Mouse (Mus musculus): ENCODE measurements around the gene Mtx1. TPM values are rescaled to one million over a fixed set of nuclear protein-coding genes. Genes with fewer than 3 reads are reported as not detected.

Gene Mtx1
- polyA plus RNA-seq (2017; shearing (Covaris generic)) = 100 to 1,000 TPM; 121 to 126 TPM

DNA sequence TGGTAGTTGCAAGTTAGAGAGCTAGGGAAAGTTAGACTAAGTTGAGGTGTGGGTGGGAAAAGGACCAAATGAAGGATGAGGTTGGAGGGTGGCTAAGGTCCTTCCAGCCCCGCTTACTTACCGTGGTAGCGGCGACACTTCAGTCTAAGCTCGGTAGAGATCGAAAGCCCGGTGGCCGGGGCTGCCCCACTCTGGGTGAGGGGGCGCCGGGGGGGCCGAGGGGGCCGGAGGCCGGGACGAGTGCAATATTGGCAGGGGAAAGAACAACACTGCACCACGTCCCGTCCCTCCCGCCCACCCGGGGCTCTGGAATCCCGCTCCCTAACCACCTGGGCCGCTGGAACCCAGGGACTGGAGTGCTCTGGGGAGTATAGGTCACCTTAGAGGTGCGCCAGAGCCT is at the start of gene Mtx1:
Gene Mtx1 (minus strand): TSS at position 189 of the 400 bp plus-strand sequence.

DNA sequence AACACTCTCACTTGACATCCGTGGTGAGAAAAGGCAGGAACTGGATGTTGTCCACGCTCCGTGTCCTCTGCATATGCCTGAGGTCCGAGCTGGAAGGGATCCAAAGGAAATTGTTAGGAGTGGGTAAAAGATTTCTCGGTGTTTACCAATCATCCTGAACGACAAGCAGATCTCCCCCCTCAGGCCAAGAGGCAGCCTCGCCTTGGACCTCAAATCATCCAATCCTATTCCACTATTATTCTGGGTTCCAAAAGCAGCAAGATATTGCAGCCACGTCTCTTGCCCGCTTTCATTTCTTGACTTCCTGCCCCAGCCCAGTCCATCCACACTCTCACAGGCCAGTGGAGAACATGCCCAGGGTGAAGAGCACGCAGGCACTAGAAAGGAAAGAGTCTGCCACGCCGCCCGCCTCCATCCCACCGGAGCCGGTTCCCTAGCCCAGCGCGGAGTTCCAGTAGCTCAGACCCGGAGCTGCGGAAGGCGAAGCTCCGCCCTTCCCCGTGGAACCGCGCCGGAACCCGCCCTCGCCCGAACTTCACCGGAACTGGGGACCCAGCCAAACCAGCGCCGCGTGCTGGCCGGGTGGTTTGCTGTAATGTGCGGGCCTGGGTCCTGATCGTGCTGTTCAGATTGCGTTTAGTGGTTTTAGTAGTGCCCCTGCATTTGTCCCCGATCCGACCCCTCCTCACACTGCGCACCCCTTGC is 43.3 kb upstream of the Mtx1 start, which contains the start of gene Slc50a1:
Gene Slc50a1 (minus strand): TSS at position 520 of the 705 bp plus-strand sequence.

DNA sequence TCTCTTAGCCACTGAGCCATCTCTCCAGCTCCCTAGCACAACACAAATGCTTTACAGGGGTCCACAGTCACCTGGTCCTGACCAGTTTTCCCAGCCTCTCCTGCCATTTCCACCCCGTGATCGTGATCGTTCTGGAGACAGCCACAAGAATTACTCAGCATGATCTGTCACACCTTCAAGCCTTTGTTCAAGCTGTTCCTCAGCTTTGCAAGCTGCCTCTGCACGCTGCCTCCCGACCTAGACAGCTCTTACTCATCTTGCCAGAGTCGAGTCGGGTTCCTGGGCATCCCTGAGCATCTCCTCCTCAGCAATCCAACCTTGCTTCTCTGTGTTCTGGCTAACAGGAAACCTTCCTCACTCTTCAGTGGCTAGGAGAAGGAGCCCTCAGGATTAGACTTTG is 32.2 kb upstream of the Mtx1 start, which contains the start of gene Dpm3:
Gene Dpm3 (plus strand): TSS at position 283 of the 400 bp plus-strand sequence.

DNA sequence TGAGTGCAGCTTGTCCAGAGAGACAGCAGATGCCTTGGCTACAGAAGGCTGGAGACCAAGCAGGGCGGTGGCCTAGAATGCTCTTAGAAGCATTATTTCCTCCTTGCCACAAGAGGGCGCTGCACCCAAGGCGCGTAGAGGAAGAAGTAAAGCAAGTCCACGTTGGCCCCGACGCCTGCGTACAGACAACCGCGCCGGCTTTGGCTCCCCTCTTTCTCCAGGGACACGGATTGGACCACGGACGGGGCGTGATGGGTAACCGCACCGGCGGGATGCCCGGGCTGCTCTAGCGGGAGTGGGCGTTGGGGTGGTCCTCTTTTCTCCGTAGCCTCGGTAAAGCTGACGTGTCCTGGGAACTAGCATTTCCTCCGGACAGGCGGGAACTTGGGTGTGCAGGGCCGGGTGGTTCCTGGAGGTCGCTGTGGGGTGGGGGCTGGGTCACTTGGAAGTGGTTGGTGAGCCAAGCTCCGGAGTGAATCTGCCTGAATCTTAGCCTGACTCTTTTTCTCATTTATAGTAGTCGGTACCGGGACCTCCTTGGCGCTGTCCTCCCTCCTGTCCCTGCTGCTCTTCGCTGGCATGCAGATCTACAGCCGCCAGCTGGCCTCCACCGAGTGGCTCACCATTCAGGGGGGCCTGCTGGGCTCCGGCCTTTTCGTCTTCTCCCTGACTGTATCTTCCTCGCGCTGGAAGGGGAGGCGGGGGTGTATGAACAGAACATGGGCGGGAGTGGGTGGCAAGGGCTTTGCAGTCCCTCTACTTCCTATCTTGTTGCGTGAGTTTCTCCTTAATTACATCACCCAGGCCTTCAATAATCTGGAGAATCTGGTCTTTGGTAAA is 19.6 kb upstream of the Mtx1 start, which contains the start of gene Trim46:
Gene Trim46 (minus strand): TSS at position 49 of the 840 bp plus-strand sequence.

DNA sequence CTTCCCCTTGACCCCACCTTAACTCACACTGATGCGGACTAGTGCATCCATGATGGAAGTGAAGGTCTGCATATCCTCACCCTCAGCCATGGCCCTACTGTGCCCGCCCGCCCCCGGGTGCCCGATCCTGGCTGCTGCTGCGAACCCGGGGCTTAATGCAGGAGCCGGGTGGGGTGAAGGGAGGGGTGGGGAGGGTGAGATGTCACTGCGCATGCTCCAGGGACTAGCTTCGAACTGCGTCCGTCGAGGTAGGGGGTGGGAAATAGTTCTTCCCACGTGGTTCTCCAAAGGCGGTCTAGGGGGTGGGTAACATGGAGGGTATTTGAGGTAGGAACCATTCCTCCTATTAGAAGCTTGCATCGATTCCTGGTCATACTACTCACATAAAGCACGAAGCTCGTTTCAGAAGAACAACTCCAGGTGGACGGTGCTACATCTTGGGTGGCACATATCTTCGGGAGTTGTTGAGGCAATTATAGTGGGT is 18.8 kb upstream of the Mtx1 start, which contains the start of gene Krtcap2:
Gene Krtcap2 (plus strand): TSS at position 279 of the 484 bp plus-strand sequence.

DNA sequence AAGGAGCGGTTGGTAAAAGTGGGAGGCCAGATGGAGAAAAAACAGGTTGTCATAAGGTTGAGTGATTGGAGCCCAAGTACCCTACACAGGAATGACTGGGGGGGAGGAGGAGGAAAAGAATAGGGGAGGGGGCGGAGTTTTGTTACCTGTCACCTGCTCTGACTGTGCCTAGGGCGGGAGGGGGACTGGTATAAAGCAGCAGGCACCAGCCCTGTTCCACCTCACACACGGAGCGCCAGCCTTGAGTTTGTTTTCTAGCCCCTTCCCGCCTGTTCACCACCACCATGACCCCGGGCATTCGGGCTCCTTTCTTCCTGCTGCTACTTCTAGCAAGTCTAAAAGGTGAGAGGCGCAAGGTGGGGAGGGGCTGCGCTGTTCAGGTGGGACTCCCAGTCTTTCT is 1.9 kb upstream of the Mtx1 start, which contains the start of gene Muc1:
Gene Muc1 (plus strand): TSS at position 222 of the 400 bp plus-strand sequence.

DNA sequence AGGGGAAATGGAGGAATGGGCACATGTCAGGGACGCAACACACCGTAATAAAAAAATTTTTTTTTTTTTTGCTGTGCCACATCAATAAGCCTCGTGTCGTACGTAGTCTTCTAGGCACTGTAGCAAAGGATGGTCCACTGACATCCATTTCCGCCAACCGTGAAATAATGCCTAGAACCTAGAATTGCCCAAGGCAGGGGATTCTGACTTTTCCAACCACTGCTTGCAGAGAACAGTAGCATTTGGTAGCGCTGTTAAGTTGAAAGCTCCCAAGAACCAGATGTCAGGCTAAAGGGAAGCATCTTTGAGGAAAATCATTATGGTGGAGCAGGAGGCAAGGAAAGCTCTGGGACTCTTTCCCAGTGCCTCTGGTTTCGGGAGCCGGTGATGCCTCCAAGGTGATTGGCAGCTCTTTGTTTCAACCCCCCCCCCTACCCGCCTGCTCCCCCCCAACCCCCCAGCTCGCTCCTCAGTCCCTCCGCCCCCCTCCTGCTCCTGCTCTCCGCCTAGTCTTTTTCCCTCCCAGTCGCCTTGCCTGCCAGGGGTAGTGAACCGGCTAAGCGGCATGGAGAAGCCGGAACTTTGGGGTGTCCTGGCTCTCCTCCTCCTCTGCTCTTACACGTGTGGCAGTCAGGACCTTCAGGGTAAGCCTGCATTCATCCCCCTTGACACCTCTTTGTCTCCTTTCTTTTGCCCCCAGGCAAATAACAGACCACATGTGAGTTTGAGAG is 12.0 kb downstream of the Mtx1 start, which contains the start of gene Thbs3:
Gene Thbs3 (plus strand): TSS at position 500 of the 731 bp plus-strand sequence.

DNA sequence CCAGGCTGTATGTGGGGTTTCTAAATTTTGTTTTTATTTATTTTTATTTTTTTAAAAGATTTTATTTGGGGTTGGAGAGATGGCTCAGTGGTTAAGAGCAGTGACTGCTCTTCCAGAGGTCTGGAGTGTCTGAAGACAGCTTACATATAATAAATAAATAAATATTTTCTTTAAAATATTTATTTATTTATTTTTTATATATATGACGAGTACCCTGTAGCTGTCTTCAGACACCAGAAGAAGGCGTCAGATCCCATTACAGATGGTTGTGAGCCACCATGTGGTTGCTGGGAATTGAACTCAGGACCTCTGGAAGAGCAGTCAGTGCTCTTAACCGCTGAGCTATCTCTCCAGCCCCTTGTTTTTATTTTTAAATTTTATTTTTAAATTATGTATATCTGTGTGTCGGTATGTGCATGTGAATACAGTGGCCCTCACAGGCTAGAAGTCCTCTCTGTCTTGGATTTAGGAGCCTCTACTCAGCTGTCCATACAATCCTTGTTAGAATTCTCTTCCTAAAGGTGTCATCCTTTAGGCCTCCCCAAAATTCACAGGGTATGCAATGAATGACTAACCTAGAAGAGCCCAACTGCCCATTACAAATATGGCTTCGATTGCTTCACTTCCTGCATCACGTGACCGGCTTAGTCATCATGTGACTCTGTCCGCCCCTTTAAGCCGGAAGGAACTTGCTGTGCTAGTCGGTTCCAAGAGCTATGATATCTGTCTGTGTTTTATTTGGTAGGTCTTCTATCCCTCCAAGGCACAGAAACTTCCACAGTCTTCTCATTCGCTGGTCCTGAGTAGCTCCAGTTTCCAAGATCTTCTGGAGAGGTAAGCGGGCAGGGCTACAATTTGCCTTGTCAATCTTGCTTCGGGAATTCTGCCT is 24.4 kb downstream of the Mtx1 start, which contains the start of gene Gba:
Gene Gba (plus strand): TSS at position 676 of the 889 bp plus-strand sequence.

DNA sequence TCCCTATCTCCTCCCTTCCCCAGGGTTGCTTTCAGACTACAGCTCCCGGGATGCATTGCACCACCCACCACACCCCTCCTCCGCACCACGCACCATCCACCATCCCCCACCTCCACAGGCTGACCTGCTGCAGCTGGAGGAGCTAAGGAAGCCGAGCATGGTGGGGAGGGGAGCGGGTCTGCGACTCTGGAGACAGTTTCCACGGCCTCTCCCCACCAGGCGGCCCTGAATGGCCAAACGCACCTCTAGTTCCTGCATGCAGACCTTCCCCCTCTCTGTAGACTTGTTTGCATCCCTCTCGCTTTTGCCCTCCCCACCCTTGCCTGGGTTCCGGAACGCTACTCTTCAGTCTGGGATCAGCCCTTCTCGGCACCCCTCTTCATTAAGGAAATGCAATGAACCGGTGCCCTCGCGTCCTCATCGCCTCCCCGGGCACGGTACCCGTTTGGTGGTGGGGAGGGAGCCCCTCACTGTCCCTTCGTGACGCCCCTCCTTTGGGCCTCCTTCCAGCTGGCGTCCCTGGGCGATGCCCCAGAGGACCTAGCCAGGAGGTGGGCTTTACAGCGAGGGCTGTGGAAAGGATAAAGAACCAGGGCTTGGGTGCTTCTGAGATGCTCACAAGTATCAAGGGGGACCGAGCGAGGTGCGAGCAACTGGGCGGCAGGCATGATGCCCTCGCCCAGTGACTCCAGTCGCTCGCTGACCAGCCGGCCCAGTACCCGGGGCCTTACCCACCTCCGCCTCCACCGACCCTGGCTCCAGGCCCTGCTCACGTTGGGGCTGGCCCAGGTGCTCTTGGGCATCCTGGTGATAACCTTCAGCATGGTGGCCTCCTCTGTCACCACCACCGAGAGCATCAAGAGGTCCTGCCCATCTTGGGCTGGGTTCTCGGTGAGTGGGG is 43.6 kb downstream of the Mtx1 start, which contains the start of gene Fam189b:
Gene Fam189b (plus strand): TSS at position 86 of the 901 bp plus-strand sequence.

DNA sequence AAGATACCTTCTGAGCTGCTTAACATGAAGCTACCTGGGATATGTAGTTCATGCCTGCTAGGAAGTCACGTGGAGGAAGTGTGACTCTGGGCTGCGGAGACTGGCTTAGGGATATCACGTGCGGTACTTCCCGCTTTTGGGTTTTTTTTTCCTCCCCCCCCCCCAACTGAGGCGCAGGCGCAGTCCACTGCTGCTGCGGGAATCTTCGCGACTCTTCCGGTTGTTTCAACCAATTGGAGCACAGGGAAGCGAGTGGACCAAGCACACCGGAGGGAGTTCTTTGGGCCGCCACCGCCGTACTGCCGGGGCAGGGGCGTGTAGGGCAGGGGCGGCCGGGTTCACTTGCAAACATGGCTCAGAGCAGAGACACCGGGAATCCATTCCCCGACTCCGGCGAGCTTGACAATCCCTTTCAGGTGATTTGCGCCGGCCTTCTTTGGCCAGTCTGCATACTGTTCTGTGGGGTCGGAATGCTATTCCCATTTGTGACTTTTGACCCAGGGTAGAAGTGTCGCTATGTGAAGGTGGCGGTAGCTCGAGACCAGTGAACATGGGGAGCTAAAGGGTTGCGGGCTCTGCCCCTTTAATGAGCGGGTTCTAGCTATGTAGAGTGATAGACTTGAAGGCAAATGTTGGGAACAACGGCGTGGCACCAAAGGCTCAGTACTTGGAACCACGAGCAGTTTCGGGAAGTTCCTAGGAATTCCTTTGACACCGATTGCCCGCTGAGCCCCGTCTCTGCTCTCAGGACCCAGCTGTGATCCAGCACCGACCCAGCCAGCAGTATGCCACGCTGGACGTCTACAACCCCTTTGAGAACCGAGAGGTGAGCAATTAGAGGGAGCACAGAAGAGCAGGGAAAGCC is 49.4 kb downstream of the Mtx1 start, which contains the start of gene Scamp3:
Gene Scamp3 (plus strand): TSS at position 232 of the 865 bp plus-strand sequence.

DNA sequence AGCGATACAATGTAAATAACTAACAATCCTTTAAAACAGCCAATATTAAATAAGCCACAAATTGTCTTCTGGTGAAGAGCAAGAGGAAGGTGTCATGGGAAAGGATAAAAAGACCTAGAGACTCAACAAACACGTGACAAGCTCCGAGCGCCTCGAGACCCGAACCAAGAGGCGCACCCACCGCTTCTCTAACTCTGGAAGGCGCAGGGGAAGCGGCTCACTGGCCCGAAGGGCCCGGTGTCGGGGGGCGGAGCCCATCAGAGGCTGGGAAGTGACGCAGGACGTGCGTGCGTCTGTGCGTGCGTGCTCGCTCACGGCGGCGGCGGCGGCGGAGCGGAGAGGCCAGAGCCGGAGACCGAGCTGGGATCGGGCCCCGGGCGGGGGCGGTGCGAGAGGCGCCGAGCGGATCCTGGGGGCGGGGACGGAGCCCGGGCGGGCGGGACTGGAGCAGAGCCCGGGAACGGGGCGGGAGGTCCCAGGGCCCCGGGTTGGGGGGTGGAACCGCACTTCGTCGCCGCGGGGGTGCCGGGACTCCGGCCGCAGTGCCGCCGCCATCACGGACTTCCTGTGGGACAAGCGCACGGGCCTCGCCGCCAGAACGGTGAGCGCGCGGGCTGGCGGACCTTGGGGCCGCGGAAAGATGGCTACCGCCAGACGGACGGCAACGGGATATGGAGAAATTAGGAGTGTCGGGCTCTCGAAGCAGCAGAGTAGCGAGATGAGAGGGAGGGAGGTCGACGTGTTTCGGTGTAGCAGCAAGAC is 62.2 kb downstream of the Mtx1 start, which contains the start of gene Clk2:
Gene Clk2 (plus strand): TSS at position 290 of the 762 bp plus-strand sequence.

DNA sequence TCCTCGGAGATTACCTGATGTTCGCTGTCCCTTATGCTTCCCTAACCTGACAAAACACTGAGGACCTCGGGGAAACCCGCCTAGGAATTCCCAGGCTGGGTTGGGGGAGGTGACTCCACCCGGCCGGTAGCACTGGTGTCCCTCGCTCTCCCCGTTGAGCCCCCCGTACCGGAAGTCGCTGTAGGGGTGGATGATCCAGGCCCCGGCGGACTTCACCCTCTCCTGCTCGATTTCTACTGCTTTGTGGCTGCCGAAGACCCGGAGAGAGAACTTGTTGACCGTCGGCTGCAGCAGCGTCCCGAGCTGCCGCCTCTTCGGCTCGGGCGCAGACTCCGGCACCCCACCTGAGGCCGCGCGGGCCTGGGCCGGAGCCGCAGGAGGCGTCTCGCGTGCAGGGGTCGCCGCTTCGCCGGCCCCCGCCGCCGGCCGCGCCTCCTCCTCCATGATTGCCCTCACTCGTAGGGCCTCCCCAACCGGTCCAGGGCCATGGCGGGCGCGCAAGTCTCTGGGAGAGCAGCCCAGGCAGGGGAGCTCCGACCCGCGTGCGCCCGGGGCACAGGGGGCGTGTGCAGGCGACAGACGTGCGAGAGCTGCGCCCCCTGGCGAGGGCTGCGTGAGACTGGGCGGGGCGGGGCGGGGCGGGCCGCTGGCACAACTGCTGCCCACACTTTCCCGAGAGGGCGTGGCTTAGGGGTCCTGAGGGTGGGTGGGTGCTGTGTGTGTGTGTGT is 67.1 kb downstream of the Mtx1 start, which contains the start of gene Hcn3:
Gene Hcn3 (minus strand): TSS at position 581 of the 729 bp plus-strand sequence.

Other genes starting within 250 kb of the Mtx1 start
- 10 to 100 TPM; 41.8 to 47.3 TPM for gene Rusc1, start 133.8 kb downstream of the Mtx1 start, polyA plus RNA-seq (2017; shearing (Covaris generic))
- under 1 TPM in 1 of 2 experiments, not detected in 1; 0.23 TPM for gene Gm43738, start 126.0 kb downstream of the Mtx1 start, polyA plus RNA-seq (2017; shearing (Covaris generic))
- 100 to 1,000 TPM in 1 of 2 experiments, 10 to 100 TPM in 1; 59.8 to 110 TPM for gene Fdps, start 125.1 kb downstream of the Mtx1 start, polyA plus RNA-seq (2017; shearing (Covaris generic))
- 1 to 10 TPM in 1 of 2 experiments, not detected in 1; 1.8 TPM for gene Pklr, start 90.9 kb downstream of the Mtx1 start, polyA plus RNA-seq (2017; shearing (Covaris generic))
- gene Hcn3, start 66.9 kb downstream of the Mtx1 start, polyA plus RNA-seq (2017; shearing (Covaris generic)) = 1 to 10 TPM in 1 of 2 experiments, under 1 TPM in 1; 0.76 to 2.1 TPM
- 100 to 1,000 TPM; 115 to 129 TPM for gene Clk2, start 62.3 kb downstream of the Mtx1 start, polyA plus RNA-seq (2017; shearing (Covaris generic))
- 100 to 1,000 TPM; 257 to 293 TPM for gene Scamp3, start 49.6 kb downstream of the Mtx1 start, polyA plus RNA-seq (2017; shearing (Covaris generic))
- gene Fam189b, start 43.9 kb downstream of the Mtx1 start, polyA plus RNA-seq (2017; shearing (Covaris generic)) = 100 to 1,000 TPM; 204 to 228 TPM
- gene Gba, start 24.2 kb downstream of the Mtx1 start, polyA plus RNA-seq (2017; shearing (Covaris generic)) = 100 to 1,000 TPM; 120 to 135 TPM
- 1 to 10 TPM in 1 of 2 experiments, under 1 TPM in 1; 0.88 to 1.6 TPM for gene Thbs3, start 11.9 kb downstream of the Mtx1 start, polyA plus RNA-seq (2017; shearing (Covaris generic))
- 1 to 10 TPM in 1 of 2 experiments, not detected in 1; 1.2 TPM for gene Muc1, start 2.0 kb upstream of the Mtx1 start, polyA plus RNA-seq (2017; shearing (Covaris generic))
- gene Krtcap2, start 18.9 kb upstream of the Mtx1 start, polyA plus RNA-seq (2017; shearing (Covaris generic)) = 100 to 1,000 TPM; 235 to 244 TPM
- gene Trim46, start 19.2 kb upstream of the Mtx1 start, polyA plus RNA-seq (2017; shearing (Covaris generic)) = 1 to 10 TPM; 3.0 to 3.5 TPM
- gene Dpm3, start 32.3 kb upstream of the Mtx1 start, polyA plus RNA-seq (2017; shearing (Covaris generic)) = 10 to 100 TPM; 84.5 to 92.4 TPM
- gene Slc50a1, start 43.5 kb upstream of the Mtx1 start, polyA plus RNA-seq (2017; shearing (Covaris generic)) = 100 to 1,000 TPM; 239 to 241 TPM
- gene Efna1, start 54.1 kb upstream of the Mtx1 start, polyA plus RNA-seq (2017; shearing (Covaris generic)) = not detected
- gene Efna3, start 95.9 kb upstream of the Mtx1 start, polyA plus RNA-seq (2017; shearing (Covaris generic)) = under 1 TPM in 1 of 2 experiments, not detected in 1; 0.49 TPM
- under 1 TPM; 0.42 to 0.82 TPM for gene Efna4, start 110.9 kb upstream of the Mtx1 start, polyA plus RNA-seq (2017; shearing (Covaris generic))
- gene Adam15, start 122.9 kb upstream of the Mtx1 start, polyA plus RNA-seq (2017; shearing (Covaris generic)) = 10 to 100 TPM; 24.1 to 31.4 TPM
- gene Dcst2, start 134.9 kb upstream of the Mtx1 start, polyA plus RNA-seq (2017; shearing (Covaris generic)) = under 1 TPM; 0.27 to 0.37 TPM
- gene Dcst1, start 138.2 kb upstream of the Mtx1 start, polyA plus RNA-seq (2017; shearing (Covaris generic)) = under 1 TPM; 0.32 to 0.40 TPM
- 10 to 100 TPM; 45.3 to 49.2 TPM for gene Zbtb7b, start 167.7 kb upstream of the Mtx1 start, polyA plus RNA-seq (2017; shearing (Covaris generic))
- 1 to 10 TPM in 1 of 2 experiments, not detected in 1; 1.8 TPM for gene Lenep, start 175.7 kb upstream of the Mtx1 start, polyA plus RNA-seq (2017; shearing (Covaris generic))
- gene Flad1, start 184.8 kb upstream of the Mtx1 start, polyA plus RNA-seq (2017; shearing (Covaris generic)) = 10 to 100 TPM; 54.6 to 58.7 TPM
- 10 to 100 TPM; 13.5 to 16.3 TPM for gene Cks1b, start 191.3 kb upstream of the Mtx1 start, polyA plus RNA-seq (2017; shearing (Covaris generic))
- gene Shc1, start 191.4 kb upstream of the Mtx1 start, polyA plus RNA-seq (2017; shearing (Covaris generic)) = 10 to 100 TPM; 69.6 to 83.1 TPM
- 10 to 100 TPM; 76.0 to 78.7 TPM for gene Pygo2, start 203.1 kb upstream of the Mtx1 start, polyA plus RNA-seq (2017; shearing (Covaris generic))
- gene Pbxip1, start 209.6 kb upstream of the Mtx1 start, polyA plus RNA-seq (2017; shearing (Covaris generic)) = 100 to 1,000 TPM; 113 to 129 TPM
- 10 to 100 TPM; 17.2 to 17.9 TPM for gene Pmvk, start 227.5 kb upstream of the Mtx1 start, polyA plus RNA-seq (2017; shearing (Covaris generic))